Mouse (Mus musculus) forebrain, postnatal 0 days (tissue): ENCODE data around the gene Zfyve27. TPM values are rescaled to one million over a fixed set of nuclear protein-coding genes. Genes with fewer than 3 reads are reported as not detected.

Experiments
- ATAC-seq: fragments of 200-750 bp; cut with Nextera tagmentation; 2 replicates; pipeline ENCODE4 v1.8.0; 2017; ENCODE audit warnings: mild to moderate bottlenecking, moderate library complexity
- DNase-seq: peaks from one replicate; pipeline ENCODE4 v3.0.0-alpha.2; 2015
- H3K27ac ChIP-seq: fragments of 300-500 bp; sonication (generic); 2 replicates; pipeline ENCODE4 v1.5.1; 2014; ENCODE audit warnings: low read depth, mild to moderate bottlenecking, antibody characterized with exemption, low read length, moderate library complexity, mixed read lengths
- H3K27me3 ChIP-seq: fragments of 300-500 bp; sonication (generic); 2 replicates; pipeline ENCODE4 v1.6.1; 2014; ENCODE audit warnings: mild to moderate bottlenecking, low read length, mixed read lengths; ENCODE audit not compliant: insufficient read depth
- H3K36me3 ChIP-seq: fragments of 300-500 bp; sonication (generic); 2 replicates; pipeline ENCODE4 v1.6.1; 2014; ENCODE audit warnings: mild to moderate bottlenecking, moderate library complexity; ENCODE audit not compliant: insufficient read depth
- H3K4me1 ChIP-seq: fragments of 300-500 bp; sonication (generic); 2 replicates; pipeline ENCODE4 v1.6.1; 2014; ENCODE audit warnings: antibody characterized with exemption; ENCODE audit not compliant: insufficient read depth
- H3K4me2 ChIP-seq: fragments of 300-500 bp; sonication (generic); 2 replicates; pipeline ENCODE4 v1.6.1; 2014; ENCODE audit warnings: low read depth, mild to moderate bottlenecking, moderate library complexity
- H3K4me3 ChIP-seq: fragments of 300-500 bp; sonication (generic); 2 replicates; pipeline ENCODE4 v1.5.1; 2014; ENCODE audit warnings: low read depth, low read length, mixed read lengths
- H3K9ac ChIP-seq: fragments of 300-500 bp; sonication (generic); 2 replicates; pipeline ENCODE4 v1.6.1; 2014; ENCODE audit warnings: mild to moderate bottlenecking
- H3K9me3 ChIP-seq: fragments of 300-500 bp; sonication (generic); 2 replicates; pipeline ENCODE4 v1.6.1; 2016; ENCODE audit warnings: low read length
- CTCF ChIP-seq: sonication (generic); IDR thresholded peaks from 2 replicates; pipeline ENCODE4 v1.5.1; 2016; ENCODE audit warnings: antibody characterized with exemption, control low read depth, low read depth
- WGBS: fragments of 180-500 bp; shearing (Covaris S2); extraction: QIAGEN DNeasy Blood & Tissue Kit; methylation state at CpG from one replicate; pipeline ENCODE4 v1.1.7; 2014; 5-methylcytosine and 5-hydroxymethylcytosine counted together
- polyA plus RNA-seq: library from polyadenylated mRNA; unstranded; fragments of >200 nt; fragmentation: Nextera tagmentation; extraction: Ambion mirVana; gene quantifications from 2 replicates; pipeline ENCODE4 v1.2.1, GENCODE M21; 2015
- total RNA-seq: library from RNA; depleted of rRNA; stranded (reverse); fragments of >200 nt; gene quantifications from 2 replicates; pipeline ENCODE4 v1.2.3, GENCODE M21; 2014; rRNA removed

The Zfyve27 gene
- total and polyA plus RNA-seq, 2 experiments from 2014 or later: 44.1 to 94.4 TPM

- no peaks in the 10 kb centered on the region for H3K4me1 ChIP-seq
- WGBS: 78% methylated on average over 5 of the region's 5 CpGs
- no peak overlapping the region for H3K9ac ChIP-seq
- DNase-seq: no peak
- no peaks in the 10 kb centered on the region for H3K9me3 ChIP-seq
- no peak for ATAC-seq
- H3K36me3 ChIP-seq: no peaks in the 10 kb centered on the region
- H3K27me3 ChIP-seq: no peaks in the 10 kb centered on the region
- no peak overlapping the region for H3K4me2 ChIP-seq
- no peak for TF ChIP-seq CTCF
- no peak overlapping the region for H3K27ac ChIP-seq
- H3K4me3 ChIP-seq: no peak overlapping the region
These were observed 66.5 kb downstream of the Zfyve27 start for GRCm38 (mm10) chr19:42230288-42230568.

DNA sequence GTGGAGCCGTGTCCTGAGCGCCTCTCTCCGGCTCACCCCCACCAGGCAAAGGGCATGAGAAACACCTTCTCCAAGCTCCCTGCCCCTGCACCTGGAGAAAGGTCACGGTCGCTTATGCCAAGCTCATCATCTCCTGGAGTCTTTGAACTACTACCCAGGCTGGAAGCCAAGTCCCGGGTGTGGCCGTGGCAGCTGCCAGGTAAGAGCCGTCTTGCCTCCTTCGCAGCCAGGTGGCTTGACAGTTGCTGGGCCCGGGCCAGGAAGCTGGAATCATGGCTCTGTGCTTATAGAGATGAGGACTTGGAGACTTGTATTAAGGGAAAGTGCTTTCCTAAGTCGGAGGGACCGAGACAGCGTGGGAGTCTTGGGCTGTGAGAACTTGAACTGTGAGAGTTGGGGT, 67.2 kb downstream of the Zfyve27 start:
- Histone ChIP-seq H3K9ac (no peak overlapping the region), H3K27ac (no peak overlapping the region), H3K27me3 (no peaks in the 10 kb centered on the region), H3K4me2 (no peak overlapping the region), H3K4me1 (no peaks in the 10 kb centered on the region), H3K9me3 (no peaks in the 10 kb centered on the region), H3K4me3 (no peak overlapping the region), H3K36me3 (no peaks in the 10 kb centered on the region)
- 87% methylated on average over 13 of the region's 13 CpGs for WGBS
- ATAC-seq: no peak
- no peak for TF ChIP-seq CTCF
- DNase-seq: no peak

- ATAC-seq: no peak
- Histone ChIP-seq H3K9me3 (no peaks in the 10 kb centered on the region), H3K36me3 (no peaks in the 10 kb centered on the region), H3K4me1 (0 out of 2 replicates have a peak, but pooled peaks cover 4% of the 10 kb centered on the region), H3K27me3 (no peaks in the 10 kb centered on the region), H3K4me3 (no peak overlapping the region), H3K9ac (no peak overlapping the region), H3K27ac (no peak overlapping the region), H3K4me2 (no peak overlapping the region)
- TF ChIP-seq CTCF: no peak
- no peak for DNase-seq
- WGBS: 10% methylated on average over 4 of the region's 4 CpGs
These were observed 74.0 kb downstream of the Zfyve27 start for GRCm38 (mm10) chr19:42237602-42238340.

GRCm38 (mm10) chr19:42238341-42238715, 74.6 kb downstream of the Zfyve27 start:
- WGBS: 62% methylated on average over 7 of the region's 7 CpGs
- no peak for TF ChIP-seq CTCF

GRCm38 (mm10) chr19:42240881-42241280, 77.1 kb downstream of the Zfyve27 start:
- WGBS: 59% methylated on average over 8 of the region's 8 CpGs
- no peak for DNase-seq
- H3K4me2 ChIP-seq: no peak overlapping the region
- no peak overlapping the region for H3K27ac ChIP-seq
- no peaks in the 10 kb centered on the region for H3K27me3 ChIP-seq
- no peak overlapping the region for H3K4me3 ChIP-seq
- H3K4me1 ChIP-seq: 0 out of 2 replicates have a peak, but pooled peaks cover 4% of the 10 kb centered on the region
- no peaks in the 10 kb centered on the region for H3K9me3 ChIP-seq
- no peak overlapping the region for H3K9ac ChIP-seq
- TF ChIP-seq CTCF: no peak
- no peak for ATAC-seq
- H3K36me3 ChIP-seq: no peaks in the 10 kb centered on the region

More at GRCm38 (mm10) chr19:42238341-42238715, 74.6 kb downstream of the Zfyve27 start:
- H3K4me3 ChIP-seq: no peak overlapping the region
- ATAC-seq (no peak), DNase-seq (no peak)
- H3K27me3 ChIP-seq: no peaks in the 10 kb centered on the region
- no peak overlapping the region for H3K27ac ChIP-seq
- no peak overlapping the region for H3K9ac ChIP-seq
- H3K9me3 ChIP-seq: no peaks in the 10 kb centered on the region
- H3K36me3 ChIP-seq: no peaks in the 10 kb centered on the region
- no peak overlapping the region for H3K4me2 ChIP-seq
- 0 out of 2 replicates have a peak, but pooled peaks cover 4% of the 10 kb centered on the region for H3K4me1 ChIP-seq

DNA sequence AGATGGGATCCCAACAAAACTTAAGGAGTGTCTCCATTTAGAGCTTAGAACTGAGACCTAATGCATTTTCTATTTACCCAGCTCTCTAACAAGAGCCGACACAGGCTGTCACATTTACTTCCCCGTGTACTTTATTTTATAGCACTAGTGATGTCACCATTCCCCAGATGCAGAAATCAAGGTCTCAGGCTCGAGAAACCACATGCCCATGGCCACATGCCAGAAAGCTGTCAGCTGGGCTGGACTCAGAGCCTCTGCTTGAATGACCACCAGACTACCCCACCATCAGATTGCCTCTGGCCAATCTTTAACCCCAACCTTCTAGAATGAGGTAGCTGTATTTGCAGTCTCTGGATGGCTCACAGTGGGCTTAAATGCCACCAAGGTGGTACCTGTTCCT, 79.7 kb downstream of the Zfyve27 start:
- no peak for DNase-seq
- no peak overlapping the region for H3K4me3 ChIP-seq
- WGBS: 53% methylated on average over 3 of the region's 3 CpGs
- no peak overlapping the region for H3K9ac ChIP-seq
- no peak overlapping the region for H3K27ac ChIP-seq
- no peaks in the 10 kb centered on the region; the same call in 1 of the 2 replicates for H3K27me3 ChIP-seq
- no peak overlapping the region for H3K4me2 ChIP-seq
- no peaks in the 10 kb centered on the region for H3K36me3 ChIP-seq
- no peaks in the 10 kb centered on the region for H3K9me3 ChIP-seq
- TF ChIP-seq CTCF: no peak
- ATAC-seq: no peak
- H3K4me1 ChIP-seq: no peaks in the 10 kb centered on the region

Other genes starting within 250 kb of the Zfyve27 start
- gene Exosc1, start 230.5 kb upstream of the Zfyve27 start, total RNA-seq: 29.6 and 33.3 TPM in 2 replicates
- 69.4 and 71.0 TPM in 2 replicates for gene Exosc1, start 230.5 kb upstream of the Zfyve27 start, polyA plus RNA-seq
- 53.3 and 58.6 TPM in 2 replicates for gene Zdhhc16, start 230.5 kb upstream of the Zfyve27 start, total RNA-seq
- 96.8 and 97.4 TPM in 2 replicates for gene Zdhhc16, start 230.5 kb upstream of the Zfyve27 start, polyA plus RNA-seq
- 42.2 and 66.5 TPM in 2 replicates for gene Mms19, start 182.8 kb upstream of the Zfyve27 start, total RNA-seq
- 17.4 and 25.8 TPM in 2 replicates for gene Mms19, start 182.8 kb upstream of the Zfyve27 start, polyA plus RNA-seq
- 18.7 and 22.2 TPM in 2 replicates for gene Ubtd1, start 182.2 kb upstream of the Zfyve27 start, total RNA-seq
- gene Ubtd1, start 182.2 kb upstream of the Zfyve27 start, polyA plus RNA-seq: 12.2 and 13.3 TPM in 2 replicates
- gene Ankrd2, start 128.0 kb upstream of the Zfyve27 start, total RNA-seq: 0.69 TPM in 1 of 2 replicates, not detected in the other
- gene Ankrd2, start 128.0 kb upstream of the Zfyve27 start, polyA plus RNA-seq: 1.2 and 1.4 TPM in 2 replicates
- gene Hoga1, start 118.3 kb upstream of the Zfyve27 start, total RNA-seq: 3.3 and 3.6 TPM in 2 replicates
- gene Hoga1, start 118.3 kb upstream of the Zfyve27 start, polyA plus RNA-seq: 2.8 and 3.5 TPM in 2 replicates
- gene 4933411K16Rik, start 111.7 kb upstream of the Zfyve27 start, total RNA-seq: 0.15 and 0.24 TPM in 2 replicates
- gene 4933411K16Rik, start 111.7 kb upstream of the Zfyve27 start, polyA plus RNA-seq: not detected in 2 replicates
- gene Morn4, start 77.6 kb upstream of the Zfyve27 start, total RNA-seq: 55.9 and 57.0 TPM in 2 replicates
- gene Morn4, start 77.6 kb upstream of the Zfyve27 start, polyA plus RNA-seq: 150 and 167 TPM in 2 replicates
- 13.7 and 16.3 TPM in 2 replicates for gene Pi4k2a, start 73.5 kb upstream of the Zfyve27 start, total RNA-seq
- 29.7 and 34.1 TPM in 2 replicates for gene Pi4k2a, start 73.5 kb upstream of the Zfyve27 start, polyA plus RNA-seq
- gene Avpi1, start 34.9 kb upstream of the Zfyve27 start, total RNA-seq: 9.5 and 17.5 TPM in 2 replicates
- gene Avpi1, start 34.9 kb upstream of the Zfyve27 start, polyA plus RNA-seq: 14.3 and 15.4 TPM in 2 replicates
- gene Marveld1, start 16.6 kb upstream of the Zfyve27 start, total RNA-seq: 8.2 and 11.9 TPM in 2 replicates
- 2.9 and 4.3 TPM in 2 replicates for gene Marveld1, start 16.6 kb upstream of the Zfyve27 start, polyA plus RNA-seq
- gene Sfrp5, start 38.3 kb downstream of the Zfyve27 start, total RNA-seq: 1.8 and 3.7 TPM in 2 replicates
- 2.7 and 3.4 TPM in 2 replicates for gene Sfrp5, start 38.3 kb downstream of the Zfyve27 start, polyA plus RNA-seq
- 79.1 and 90.1 TPM in 2 replicates for gene Golga7b, start 83.6 kb downstream of the Zfyve27 start, total RNA-seq
- gene Golga7b, start 83.6 kb downstream of the Zfyve27 start, polyA plus RNA-seq: 44.7 and 61.4 TPM in 2 replicates